Mouse (Mus musculus) C2C12 (cell line): Measurements from ENCODE around the gene F5. TPM values are rescaled to one million over a fixed set of nuclear protein-coding genes. Genes with fewer than 3 reads are reported as not detected.

Experiments
- H3K27me3 ChIP-seq: one replicate; pipeline ENCODE4 v1.6.1; 2011; ENCODE audit not compliant: control insufficient read depth, insufficient read depth, insufficient read length
- H3K36me3 ChIP-seq: one replicate; pipeline ENCODE4 v1.6.1; 2011; ENCODE audit not compliant: control insufficient read depth, insufficient read depth
- H3K4me3 ChIP-seq: one replicate; pipeline ENCODE4 v1.5.1; 2011; ENCODE audit warnings: mild to moderate bottlenecking, control low read depth; ENCODE audit not compliant: poor library complexity, insufficient read depth, severe bottlenecking
- H3K79me2 ChIP-seq: one replicate; pipeline ENCODE4 v1.6.1; 2011; ENCODE audit not compliant: control insufficient read depth, insufficient read depth
- H3K79me3 ChIP-seq: one replicate; pipeline ENCODE4 v1.6.1; 2011; ENCODE audit warnings: low read depth, control low read depth
- H3ac ChIP-seq: one replicate; pipeline ENCODE3; 2011; ENCODE audit warnings: low read depth; ENCODE audit not compliant: control insufficient read depth, insufficient read length
- CEBPB ChIP-seq: IDR thresholded peaks from one replicate; pipeline ENCODE4 v1.6.1; 2011; ENCODE audit warnings: low read depth, mild to moderate bottlenecking, control low read depth, moderate library complexity
- CTCF ChIP-seq: IDR thresholded peaks from one replicate; pipeline ENCODE4 v1.5.1; 2011; ENCODE audit not compliant: control insufficient read depth, insufficient read depth, insufficient read length
- FOSL1 ChIP-seq: IDR thresholded peaks from one replicate; pipeline ENCODE4 v1.8.0; 2011; ENCODE audit warnings: mild to moderate bottlenecking, low read length; ENCODE audit not compliant: poor library complexity, insufficient read depth, severe bottlenecking
- MAX ChIP-seq: IDR thresholded peaks from one replicate; pipeline ENCODE4 v1.6.1; 2011; ENCODE audit warnings: mild to moderate bottlenecking, control low read depth
- MYOD1 ChIP-seq: IDR thresholded peaks from one replicate; pipeline ENCODE4 v1.6.1; 2011; ENCODE audit warnings: low read depth; ENCODE audit not compliant: control insufficient read depth, insufficient read length
- MYOG ChIP-seq: IDR thresholded peaks from one replicate; pipeline ENCODE4 v1.6.1; 2011; ENCODE audit not compliant: control insufficient read depth, insufficient read length; ENCODE audit errors: extremely low read depth
- USF1 ChIP-seq: IDR thresholded peaks from one replicate; pipeline ENCODE4 v1.6.1; 2011; ENCODE audit warnings: low read depth, mild to moderate bottlenecking, control low read depth, moderate library complexity
- polyA plus RNA-seq: library from polyadenylated mRNA; unstranded; fragments of >200 nt; fragmentation: generic; extraction: Trizol; gene quantifications from one replicate; pipeline ENCODE4 v1.2.1, GENCODE M21; 2012; ENCODE audit warnings: missing spikeins

Gene F5
- polyA plus RNA-seq, 1 experiment = 0.01 TPM

DNA sequence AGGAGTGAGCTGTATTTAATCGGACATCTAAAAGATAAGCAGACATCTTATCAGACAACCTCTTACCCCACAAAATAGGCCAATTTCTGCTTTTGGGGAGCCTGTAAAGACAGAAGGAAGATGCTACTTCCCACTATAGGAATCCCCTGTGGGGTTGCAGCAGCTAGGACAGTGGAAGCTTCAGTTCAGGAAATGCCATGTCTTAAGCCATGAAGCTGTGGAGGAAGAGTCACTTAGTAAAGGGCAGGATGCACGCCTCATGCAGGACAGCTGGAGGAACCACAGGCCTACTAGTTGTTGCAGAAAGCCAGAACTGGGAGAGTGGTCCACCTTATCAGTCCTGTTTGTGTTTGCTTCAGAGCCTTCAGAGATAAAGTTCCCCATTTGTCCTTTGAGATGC, 18.8 kb downstream of the F5 start:
- H3ac ChIP-seq = no peak overlapping the region
- TF ChIP-seq CTCF (no peak), MYOG (no peak), MAX (no peak), USF1 (no peak), CEBPB (no peak)
- H3K79me2 ChIP-seq = no peaks in the 10 kb centered on the region
- H3K4me3 ChIP-seq = no peak overlapping the region
- peaks cover 3% of the 10 kb centered on the region for H3K27me3 ChIP-seq
- no peaks in the 10 kb centered on the region for H3K36me3 ChIP-seq
- H3K79me3 ChIP-seq = no peaks in the 10 kb centered on the region

DNA sequence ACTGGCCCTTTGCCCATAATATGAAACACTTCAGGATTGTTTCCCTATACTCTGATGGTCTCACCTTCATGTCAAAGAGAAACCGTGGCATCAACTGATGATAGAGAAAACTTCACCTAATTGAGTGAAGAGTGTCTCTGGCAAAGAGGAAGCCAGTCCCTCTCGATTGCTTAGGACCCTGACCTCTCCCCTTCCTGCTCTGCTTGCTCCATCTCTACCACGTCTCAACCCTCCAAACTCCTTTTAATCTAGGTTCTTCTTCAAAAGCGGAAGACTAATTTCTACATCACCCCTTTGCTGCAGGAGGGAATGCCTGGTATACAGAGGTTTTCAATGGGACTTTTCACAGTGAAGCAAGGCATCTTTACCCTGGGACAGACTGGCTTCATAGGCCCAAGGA, 21.5 kb downstream of the F5 start:
- H3K4me3 ChIP-seq = no peak overlapping the region
- TF ChIP-seq MAX = no peak
- no peak for TF ChIP-seq MYOG
- no peak for TF ChIP-seq FOSL1
- TF ChIP-seq CTCF = no peak
- no peak for TF ChIP-seq USF1
- TF ChIP-seq MYOD1 = no peak
- TF ChIP-seq CEBPB = no peak
- H3K27me3 ChIP-seq = peaks cover 3% of the 10 kb centered on the region
- no peaks in the 10 kb centered on the region for H3K36me3 ChIP-seq
- no peaks in the 10 kb centered on the region for H3K79me3 ChIP-seq
- no peak overlapping the region for H3ac ChIP-seq
- H3K79me2 ChIP-seq = no peaks in the 10 kb centered on the region

- Histone ChIP-seq H3K79me2 (no peaks in the 10 kb centered on the region), H3K27me3 (peaks cover 10% of the 10 kb centered on the region), H3ac (no peak overlapping the region), H3K4me3 (no peak overlapping the region), H3K36me3 (no peaks in the 10 kb centered on the region), H3K79me3 (no peaks in the 10 kb centered on the region)
- TF ChIP-seq CTCF (no peak), MYOD1 (no peak), USF1 (no peak), FOSL1 (no peak), MAX (no peak), CEBPB (no peak), MYOG (no peak)
Measured at GRCm38 (mm10) chr1:164176856-164177255, 25.2 kb downstream of the F5 start.

DNA sequence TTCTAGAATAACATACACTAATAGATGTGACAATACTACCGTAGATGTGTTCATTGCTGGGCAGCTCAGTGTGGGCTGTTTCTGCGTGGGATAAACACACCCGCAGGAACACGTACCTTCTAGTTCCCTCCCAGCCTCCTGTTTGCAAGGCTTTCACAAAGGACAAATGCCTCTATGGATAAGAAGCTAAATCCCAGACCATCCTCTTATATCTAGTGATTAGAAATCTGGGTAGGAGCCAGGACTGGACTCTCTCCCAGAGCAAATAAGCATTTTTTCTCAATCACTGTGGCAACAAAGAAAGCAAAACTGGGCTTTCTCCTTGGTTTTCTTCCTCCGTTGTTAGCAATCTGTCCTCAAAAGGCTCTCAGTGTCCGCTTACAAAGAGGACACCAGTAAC, 26.8 kb downstream of the F5 start:
- no peaks in the 10 kb centered on the region for H3K79me3 ChIP-seq
- no peak for TF ChIP-seq CTCF
- TF ChIP-seq MYOG = no peak
- TF ChIP-seq USF1 = no peak
- TF ChIP-seq CEBPB = no peak
- H3K4me3 ChIP-seq = no peak overlapping the region
- H3K36me3 ChIP-seq = no peaks in the 10 kb centered on the region
- H3K79me2 ChIP-seq = no peaks in the 10 kb centered on the region
- peaks cover 20% of the 10 kb centered on the region for H3K27me3 ChIP-seq
- H3ac ChIP-seq = no peak overlapping the region

- no peaks in the 10 kb centered on the region for H3K36me3 ChIP-seq
- TF ChIP-seq MYOD1 (no peak), FOSL1 (no peak), MAX (no peak), CTCF (no peak), MYOG (no peak), USF1 (no peak), CEBPB (no peak)
- no peaks in the 10 kb centered on the region for H3K79me2 ChIP-seq
- H3K27me3 ChIP-seq = peaks cover 28% of the 10 kb centered on the region
- no peak overlapping the region for H3ac ChIP-seq
- no peaks in the 10 kb centered on the region for H3K79me3 ChIP-seq
- H3K4me3 ChIP-seq = no peak overlapping the region
Measured at GRCm38 (mm10) chr1:164184142-164184870, 32.7 kb downstream of the F5 start.

DNA sequence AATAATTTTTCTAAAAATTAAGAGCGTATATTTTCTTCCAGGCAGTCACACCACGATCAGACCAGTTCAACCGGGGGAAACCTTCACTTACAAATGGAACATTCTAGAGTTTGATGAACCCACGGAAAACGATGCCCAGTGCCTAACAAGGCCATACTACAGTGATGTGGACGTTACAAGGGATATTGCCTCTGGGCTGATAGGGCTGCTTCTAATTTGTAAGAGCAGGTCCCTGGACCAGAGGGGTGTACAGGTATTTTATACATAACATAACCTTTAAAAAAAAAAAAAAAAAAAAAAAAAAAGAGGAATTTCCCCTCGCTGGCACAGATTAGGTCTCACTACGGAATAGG, 33.2 kb downstream of the F5 start:
- no peaks in the 10 kb centered on the region for H3K79me2 ChIP-seq
- H3K36me3 ChIP-seq = no peaks in the 10 kb centered on the region
- TF ChIP-seq USF1 (no peak), MAX (no peak), CEBPB (no peak), MYOG (no peak), FOSL1 (no peak), MYOD1 (no peak), CTCF (no peak)
- no peak overlapping the region for H3ac ChIP-seq
- H3K79me3 ChIP-seq = no peaks in the 10 kb centered on the region
- no peak overlapping the region for H3K4me3 ChIP-seq
- peaks cover 28% of the 10 kb centered on the region for H3K27me3 ChIP-seq
